Mouse (Mus musculus): ENCODE results near the gene Maml2. TPM values are rescaled to one million over a fixed set of nuclear protein-coding genes. Genes with fewer than 3 reads are reported as not detected.

The Maml2 gene
- polyA plus RNA-seq, 1 experiment from 2014 or later, result 9.9 TPM

DNA sequence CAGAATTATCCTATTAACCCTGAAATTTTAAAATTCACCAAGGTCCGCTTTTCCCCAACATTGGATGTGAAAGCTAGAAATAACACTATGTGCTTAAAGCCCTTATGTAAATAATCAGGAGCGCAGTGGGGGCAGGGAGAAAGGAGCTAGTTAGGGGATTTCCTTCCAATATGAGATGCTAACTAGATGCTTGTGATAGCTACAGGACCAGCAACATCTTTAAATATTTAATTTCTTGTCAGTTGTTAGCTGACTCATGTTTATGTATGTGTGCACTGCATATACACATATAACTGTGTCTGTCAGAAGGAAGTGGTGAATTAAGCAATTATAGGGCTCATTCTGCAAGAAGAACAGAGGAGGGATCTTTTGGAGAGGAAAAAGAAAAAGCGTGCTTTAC lies 286.7 kb downstream of the Maml2 start:
- H3K4me3 ChIP-seq (ENCODE audit: low read depth, low read length), result no peak overlapping the region
- H3K9ac ChIP-seq (ENCODE audit: low read depth, low read length), result no peak overlapping the region
- peaks cover 10% of the 10 kb centered on the region for H3K4me1 ChIP-seq (ENCODE audit: control insufficient read depth, insufficient read depth, low read length)
- peak; percentile 63; the same call in 1 of the 2 replicates for ATAC-seq
- no peaks in the 10 kb centered on the region for H3K9me3 ChIP-seq (replicated peaks; ENCODE audit: control insufficient read depth, low read length, poor library complexity, severe bottlenecking)
- no peaks in the 10 kb centered on the region for H3K36me3 ChIP-seq (ENCODE audit: control insufficient read depth, insufficient read depth, low read length)
- no peaks in the 10 kb centered on the region for H3K27me3 ChIP-seq (ENCODE audit: control insufficient read depth, insufficient read depth, low read depth, low read length)
- no peak overlapping the region for H3K27ac ChIP-seq (ENCODE audit: low read length)
- no peak overlapping the region for H3K4me2 ChIP-seq (ENCODE audit: low read length)
- 69% methylated on average over 3 of the region's 3 CpGs for WGBS

DNA sequence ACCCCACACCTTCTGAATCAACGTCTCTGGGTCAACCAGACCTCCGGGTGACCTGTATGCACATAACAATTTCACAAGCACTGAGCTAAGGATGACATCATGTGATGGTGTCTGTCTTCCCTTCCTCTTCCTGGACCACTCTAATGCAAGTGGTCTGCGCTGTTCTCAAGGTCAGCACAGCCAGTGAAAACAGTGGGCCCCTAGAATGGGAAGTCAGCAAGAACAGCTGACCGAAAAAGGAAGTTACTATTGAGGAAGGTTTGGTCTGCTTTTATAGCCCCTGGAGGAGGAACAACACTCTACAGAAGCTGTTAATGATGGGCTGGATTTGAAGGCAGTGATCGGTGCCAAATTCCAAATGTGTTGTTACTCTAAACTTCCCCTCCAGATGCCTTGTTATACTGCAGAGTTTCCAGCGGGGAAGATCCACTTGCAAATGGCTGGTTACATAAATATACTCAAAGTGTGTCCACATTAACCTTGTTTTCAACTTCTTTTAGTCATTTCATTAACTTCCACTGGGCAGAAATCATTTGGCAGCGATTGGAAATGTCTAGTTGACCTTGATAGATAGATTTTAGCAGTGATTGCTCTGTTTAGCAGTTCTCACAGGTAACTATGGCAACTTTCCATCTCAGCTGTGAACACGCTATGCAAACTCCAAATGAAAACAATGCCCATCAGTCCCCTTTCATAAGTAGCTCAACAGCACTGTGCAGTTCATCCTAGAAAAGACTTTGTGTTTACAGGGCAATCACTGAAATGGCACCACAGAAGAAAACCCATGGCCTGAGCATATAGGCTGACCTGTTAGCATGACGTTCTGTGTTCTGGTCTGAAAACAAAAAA lies 289.6 kb downstream of the Maml2 start:
- no peaks in the 10 kb centered on the region for H3K9me3 ChIP-seq (replicated peaks; ENCODE audit: control insufficient read depth, low read length, poor library complexity, severe bottlenecking)

DNA sequence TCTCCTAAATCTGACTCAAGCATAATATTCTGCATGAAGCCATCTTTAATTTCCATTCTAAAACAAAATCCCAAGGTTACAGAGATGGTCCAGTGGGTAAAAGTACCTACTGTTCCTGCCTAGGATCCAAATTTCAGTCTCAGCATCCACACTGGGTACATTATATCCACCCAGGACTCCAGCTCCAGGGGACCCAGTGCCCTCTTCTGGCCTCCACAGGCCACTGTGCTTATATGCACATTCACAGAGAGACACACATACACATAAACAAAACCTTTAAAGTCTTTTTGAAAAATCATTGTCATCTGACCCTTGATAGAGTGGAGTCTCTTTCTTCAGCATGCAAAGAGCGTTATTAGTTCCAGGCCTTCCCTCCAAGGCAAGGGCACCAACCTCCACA lies 291.0 kb downstream of the Maml2 start:
- 100% methylated on average over 1 of the region's 1 CpGs for WGBS
- H3K4me2 ChIP-seq (ENCODE audit: low read length), result no peak overlapping the region

More for the DNA sequence above, 289.6 kb downstream of the Maml2 start:
- Histone ChIP-seq H3K4me2 (ENCODE audit: low read length) (no peak overlapping the region), H3K27ac (ENCODE audit: low read length) (0 out of 2 replicates have a peak overlapping the region, but pooled peaks have one; percentile 9), H3K4me3 (ENCODE audit: low read depth, low read length) (no peak overlapping the region), H3K9ac (ENCODE audit: low read depth, low read length) (no peak overlapping the region), H3K27me3 (ENCODE audit: control insufficient read depth, insufficient read depth, low read depth, low read length) (no peaks in the 10 kb centered on the region), H3K36me3 (ENCODE audit: control insufficient read depth, insufficient read depth, low read length) (no peaks in the 10 kb centered on the region), H3K4me1 (ENCODE audit: control insufficient read depth, insufficient read depth, low read length) (peaks cover 10% of the 10 kb centered on the region)
- no peak for ATAC-seq
- 70% methylated on average over 9 of the region's 9 CpGs for WGBS

DNA sequence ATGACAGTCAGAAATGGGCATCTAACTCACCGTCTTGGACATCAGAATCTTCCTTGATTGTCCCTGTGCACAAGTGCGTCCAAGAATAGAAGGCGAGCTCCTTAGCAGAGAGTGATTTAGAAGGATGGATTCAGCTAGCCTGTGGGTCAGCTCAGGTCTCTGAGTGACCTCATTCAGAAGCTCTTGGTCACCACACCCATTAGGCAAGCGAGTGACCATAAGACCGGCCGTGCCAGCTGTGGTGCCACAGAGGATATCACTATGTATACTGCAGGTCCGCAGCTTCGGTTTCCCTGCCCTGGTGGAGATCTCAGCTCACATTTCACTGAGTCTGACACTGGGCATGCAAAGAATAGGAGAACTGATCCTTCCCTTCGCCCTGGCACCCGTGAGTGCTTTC lies 294.9 kb downstream of the Maml2 start:
- WGBS, result 92% methylated on average over 10 of the region's 10 CpGs
- Histone ChIP-seq H3K4me3 (ENCODE audit: low read depth, low read length) (no peak overlapping the region), H3K36me3 (ENCODE audit: control insufficient read depth, insufficient read depth, low read length) (no peaks in the 10 kb centered on the region), H3K4me1 (ENCODE audit: control insufficient read depth, insufficient read depth, low read length) (peaks cover 8% of the 10 kb centered on the region), H3K9me3 (replicated peaks; ENCODE audit: control insufficient read depth, low read length, poor library complexity, severe bottlenecking) (no peaks in the 10 kb centered on the region), H3K27ac (ENCODE audit: low read length) (no peak overlapping the region), H3K4me2 (ENCODE audit: low read length) (no peak overlapping the region), H3K27me3 (ENCODE audit: control insufficient read depth, insufficient read depth, low read depth, low read length) (no peaks in the 10 kb centered on the region), H3K9ac (ENCODE audit: low read depth, low read length) (no peak overlapping the region)
- ATAC-seq, result no peak

More for the DNA sequence above, 291.0 kb downstream of the Maml2 start:
- peaks cover 10% of the 10 kb centered on the region for H3K4me1 ChIP-seq (ENCODE audit: control insufficient read depth, insufficient read depth, low read length)
- H3K4me3 ChIP-seq (ENCODE audit: low read depth, low read length), result no peak overlapping the region
- H3K27ac ChIP-seq (ENCODE audit: low read length), result no peak overlapping the region
- no peaks in the 10 kb centered on the region for H3K9me3 ChIP-seq (replicated peaks; ENCODE audit: control insufficient read depth, low read length, poor library complexity, severe bottlenecking)
- H3K27me3 ChIP-seq (ENCODE audit: control insufficient read depth, insufficient read depth, low read depth, low read length), result no peaks in the 10 kb centered on the region
- ATAC-seq, result no peak
- no peaks in the 10 kb centered on the region for H3K36me3 ChIP-seq (ENCODE audit: control insufficient read depth, insufficient read depth, low read length)
- no peak overlapping the region for H3K9ac ChIP-seq (ENCODE audit: low read depth, low read length)

DNA sequence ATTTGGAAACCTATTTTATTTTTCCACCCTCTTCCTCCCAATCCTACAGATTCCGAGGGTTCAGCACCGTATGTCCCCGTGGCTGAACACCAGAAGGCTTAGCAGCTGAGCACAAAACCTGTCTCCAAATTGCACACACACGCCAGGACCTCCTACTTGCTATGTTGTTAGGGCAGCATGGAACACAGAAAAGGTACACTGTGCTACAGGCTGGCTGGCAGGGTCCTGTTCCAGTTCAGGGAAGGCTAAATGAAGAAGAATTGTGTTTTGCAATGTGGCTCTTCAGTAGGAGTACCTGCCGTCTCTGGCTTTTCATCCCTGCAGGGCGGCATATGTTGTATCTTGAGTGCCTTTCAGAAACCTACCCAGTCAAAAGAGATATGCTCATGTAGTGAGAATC lies 300.0 kb downstream of the Maml2 start:
- no peaks in the 10 kb centered on the region for H3K9me3 ChIP-seq (replicated peaks; ENCODE audit: control insufficient read depth, low read length, poor library complexity, severe bottlenecking)
- H3K9ac ChIP-seq (ENCODE audit: low read depth, low read length), result no peak overlapping the region
- no peak overlapping the region for H3K27ac ChIP-seq (ENCODE audit: low read length)
- ATAC-seq, result no peak
- WGBS, result 76% methylated on average over 6 of the region's 6 CpGs
- H3K4me1 ChIP-seq (ENCODE audit: control insufficient read depth, insufficient read depth, low read length), result peaks cover 11% of the 10 kb centered on the region
- H3K27me3 ChIP-seq (ENCODE audit: control insufficient read depth, insufficient read depth, low read depth, low read length), result no peaks in the 10 kb centered on the region
- H3K4me2 ChIP-seq (ENCODE audit: low read length), result no peak overlapping the region
- H3K36me3 ChIP-seq (ENCODE audit: control insufficient read depth, insufficient read depth, low read length), result no peaks in the 10 kb centered on the region
- H3K4me3 ChIP-seq (ENCODE audit: low read depth, low read length), result no peak overlapping the region

DNA sequence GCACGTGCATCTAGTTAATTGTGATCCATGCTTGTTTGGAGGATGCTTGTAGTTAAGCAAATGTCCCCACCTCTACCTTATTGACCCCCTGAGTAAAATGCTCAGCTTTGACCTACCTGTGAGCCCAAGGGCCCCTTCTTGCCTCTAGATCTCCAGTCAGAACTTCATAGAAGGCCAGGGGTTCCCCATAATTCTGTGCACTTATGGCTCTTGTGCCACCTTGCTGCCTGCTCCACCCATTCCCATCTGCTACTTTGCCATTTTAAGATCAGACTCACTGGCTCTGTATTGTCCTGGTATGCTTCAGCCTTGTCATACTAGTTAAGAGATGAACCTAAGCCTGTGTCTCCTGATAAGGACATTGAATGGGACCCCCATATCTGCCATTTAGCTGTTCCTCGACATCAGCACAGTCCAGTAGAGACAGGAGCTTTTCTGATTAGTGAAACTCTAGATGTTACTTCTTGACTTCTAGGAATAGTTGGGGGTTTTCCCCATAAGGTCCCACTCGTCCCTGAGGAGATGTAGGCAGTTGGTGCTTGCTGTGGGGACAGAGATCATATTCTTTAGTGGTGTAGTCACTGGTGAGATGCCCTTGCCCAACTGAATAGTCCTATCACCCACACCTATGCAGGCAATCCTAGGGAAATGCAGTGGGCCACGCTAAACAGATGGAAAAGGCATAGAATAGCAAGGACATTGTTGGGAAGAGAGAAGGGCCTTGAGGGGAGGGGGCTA lies 301.0 kb downstream of the Maml2 start:
- Histone ChIP-seq H3K9me3 (replicated peaks; ENCODE audit: control insufficient read depth, low read length, poor library complexity, severe bottlenecking) (no peaks in the 10 kb centered on the region), H3K27me3 (ENCODE audit: control insufficient read depth, insufficient read depth, low read depth, low read length) (no peaks in the 10 kb centered on the region), H3K4me1 (ENCODE audit: control insufficient read depth, insufficient read depth, low read length) (peaks cover 11% of the 10 kb centered on the region), H3K4me3 (ENCODE audit: low read depth, low read length) (no peak overlapping the region), H3K4me2 (ENCODE audit: low read length) (no peak overlapping the region), H3K36me3 (ENCODE audit: control insufficient read depth, insufficient read depth, low read length) (no peaks in the 10 kb centered on the region), H3K9ac (ENCODE audit: low read depth, low read length) (no peak overlapping the region), H3K27ac (ENCODE audit: low read length) (no peak overlapping the region)
- ATAC-seq, result no peak
- 84% methylated on average over 4 of the region's 4 CpGs for WGBS

DNA sequence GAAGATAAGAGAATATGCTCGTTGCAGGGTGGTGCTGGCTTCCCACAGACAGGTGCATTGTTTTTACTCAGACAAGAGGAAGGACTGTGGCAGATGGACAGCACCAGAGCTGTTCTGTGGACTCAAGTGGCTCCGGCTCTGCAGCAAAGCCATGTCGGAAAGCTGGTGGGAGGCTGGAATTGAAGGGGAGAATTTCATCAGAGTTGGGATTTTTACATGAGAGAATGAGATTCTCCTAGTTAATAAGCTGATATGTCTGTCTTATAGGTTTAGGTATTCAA lies 301.5 kb downstream of the Maml2 start:
- no peak overlapping the region for H3K4me2 ChIP-seq (ENCODE audit: low read length)
- H3K9me3 ChIP-seq (replicated peaks; ENCODE audit: control insufficient read depth, low read length, poor library complexity, severe bottlenecking), result no peaks in the 10 kb centered on the region
- H3K9ac ChIP-seq (ENCODE audit: low read depth, low read length), result no peak overlapping the region
- H3K27ac ChIP-seq (ENCODE audit: low read length), result no peak overlapping the region
- H3K36me3 ChIP-seq (ENCODE audit: control insufficient read depth, insufficient read depth, low read length), result no peaks in the 10 kb centered on the region
- 81% methylated on average over 3 of the region's 3 CpGs for WGBS
- H3K27me3 ChIP-seq (ENCODE audit: control insufficient read depth, insufficient read depth, low read depth, low read length), result no peaks in the 10 kb centered on the region
- no peak overlapping the region for H3K4me3 ChIP-seq (ENCODE audit: low read depth, low read length)
- no peak for ATAC-seq
- peaks cover 11% of the 10 kb centered on the region for H3K4me1 ChIP-seq (ENCODE audit: control insufficient read depth, insufficient read depth, low read length)

DNA sequence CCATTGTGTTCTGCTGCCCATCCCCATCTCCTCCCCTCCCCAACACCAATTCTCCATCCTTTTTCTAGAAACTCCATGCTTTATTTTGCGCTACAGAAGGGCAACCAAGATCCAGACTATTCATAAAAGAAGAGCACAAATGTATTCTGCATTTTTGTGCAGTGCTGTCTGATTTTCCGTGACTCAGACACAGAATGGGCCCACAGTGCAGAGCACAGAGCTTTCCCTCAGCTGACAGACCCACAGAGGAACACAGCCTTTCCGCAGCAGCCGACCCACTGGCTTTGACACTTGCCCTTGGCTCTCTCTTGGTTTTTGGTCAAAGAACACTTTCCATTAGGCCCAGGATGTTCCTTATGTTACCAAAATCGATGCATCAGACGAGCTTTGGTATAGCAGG lies 302.0 kb downstream of the Maml2 start:
- no peak for ATAC-seq
- 93% methylated on average over 6 of the region's 6 CpGs for WGBS
- Histone ChIP-seq H3K4me2 (ENCODE audit: low read length) (no peak overlapping the region), H3K9ac (ENCODE audit: low read depth, low read length) (no peak overlapping the region), H3K9me3 (replicated peaks; ENCODE audit: control insufficient read depth, low read length, poor library complexity, severe bottlenecking) (no peaks in the 10 kb centered on the region), H3K4me1 (ENCODE audit: control insufficient read depth, insufficient read depth, low read length) (peaks cover 10% of the 10 kb centered on the region), H3K27ac (ENCODE audit: low read length) (no peak overlapping the region), H3K36me3 (ENCODE audit: control insufficient read depth, insufficient read depth, low read length) (no peaks in the 10 kb centered on the region), H3K27me3 (ENCODE audit: control insufficient read depth, insufficient read depth, low read depth, low read length) (no peaks in the 10 kb centered on the region), H3K4me3 (ENCODE audit: low read depth, low read length) (no peak overlapping the region)

DNA sequence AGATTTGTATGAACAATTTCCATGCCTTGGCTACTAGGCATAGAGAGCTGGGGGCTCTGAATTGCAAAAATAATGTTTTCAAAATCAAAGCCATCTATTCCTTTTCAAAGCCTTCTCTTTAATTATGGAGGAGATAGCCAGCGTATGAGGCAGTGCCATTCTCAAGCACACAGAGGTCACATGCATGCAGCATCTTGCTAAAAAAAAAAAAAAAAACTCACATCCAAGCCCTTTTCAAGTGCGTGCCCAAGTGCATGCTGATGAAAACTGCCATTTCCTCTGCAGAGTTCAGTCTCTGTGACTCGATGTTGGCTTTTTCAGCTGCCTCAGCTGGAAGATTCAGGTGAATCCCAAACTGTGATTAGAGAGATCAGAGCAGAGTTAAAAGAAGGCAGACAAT lies 304.0 kb downstream of the Maml2 start:
- ATAC-seq, result peak; percentile 52; the same call in 1 of the 2 replicates
- no peaks in the 10 kb centered on the region for H3K36me3 ChIP-seq (ENCODE audit: control insufficient read depth, insufficient read depth, low read length)
- WGBS, result 46% methylated on average over 3 of the region's 3 CpGs
- H3K4me1 ChIP-seq (ENCODE audit: control insufficient read depth, insufficient read depth, low read length), result 0 out of 2 replicates have a peak, but pooled peaks cover 4% of the 10 kb centered on the region
- no peak overlapping the region for H3K4me3 ChIP-seq (ENCODE audit: low read depth, low read length)
- H3K27ac ChIP-seq (ENCODE audit: low read length), result 0 out of 2 replicates have a peak overlapping the region, but pooled peaks have one; percentile 9
- H3K27me3 ChIP-seq (ENCODE audit: control insufficient read depth, insufficient read depth, low read depth, low read length), result no peaks in the 10 kb centered on the region
- no peak overlapping the region for H3K9ac ChIP-seq (ENCODE audit: low read depth, low read length)
- no peaks in the 10 kb centered on the region for H3K9me3 ChIP-seq (replicated peaks; ENCODE audit: control insufficient read depth, low read length, poor library complexity, severe bottlenecking)
- no peak overlapping the region for H3K4me2 ChIP-seq (ENCODE audit: low read length)

All from midbrain, embryonic 16.5 days (tissue).